Mouse (Mus musculus) neural tube, embryonic 10.5 days (tissue): ENCODE data around the gene Gm9048.
A peak's percentile ranks its signal among the peaks of the same experiment; 100 is the strongest.
"Not testable (repeated sequence)": the region's sequence is repeated elsewhere in the genome, so short reads cannot be mapped to it uniquely, and the experiment has no call there.

Experiments
- DNase-seq: peaks from one replicate; pipeline ENCODE4 v3.0.0-alpha.2; 2017; ENCODE audit warnings: low spot score; ENCODE audit errors: extremely low spot score

Gene Gm9048

DNA sequence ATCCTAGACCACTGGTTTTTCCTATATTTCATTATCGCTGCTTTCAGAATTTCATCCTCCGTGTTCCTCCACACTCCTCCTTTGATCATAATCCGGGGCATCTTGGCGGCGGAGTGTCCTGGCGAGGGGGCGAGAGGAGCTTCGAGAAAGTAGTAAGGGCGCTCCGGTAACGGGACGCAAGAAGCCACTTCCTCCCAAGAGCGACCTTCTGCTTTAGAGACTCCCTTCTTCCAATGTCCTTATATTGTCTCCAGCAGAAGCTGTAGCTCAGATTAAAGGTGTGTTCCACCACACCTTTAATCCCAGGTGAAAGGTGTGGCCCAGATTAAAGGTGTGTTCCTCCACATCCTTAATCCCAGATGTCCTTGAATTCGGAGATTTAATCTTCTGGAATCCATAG, at the start of gene Gm9048:
TSS of gene Gm9048 (minus strand) at position 101 of the 400 bp plus-strand sequence.
- DNase-seq: not testable (repeated sequence)

DNA sequence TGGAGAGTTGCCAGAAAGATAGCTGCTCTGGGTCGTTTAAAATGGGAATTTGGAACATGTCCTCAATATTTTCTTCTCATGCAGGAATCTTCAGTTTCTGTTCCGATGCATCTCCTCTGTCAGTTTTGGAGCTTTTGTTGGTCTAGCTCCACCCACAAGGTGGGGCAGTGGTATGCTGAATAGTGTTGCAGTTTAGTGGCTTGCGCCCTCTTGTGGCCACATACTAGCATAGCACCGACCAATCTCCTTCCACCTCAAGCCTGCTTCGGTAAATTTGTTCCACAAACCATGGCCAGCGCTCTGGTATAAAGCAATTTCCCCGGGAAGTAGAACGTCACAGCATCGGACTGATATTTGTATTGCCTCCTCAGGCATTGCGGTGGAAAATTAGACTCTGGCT, 22.0 kb upstream of the Gm9048 start:
- DNase-seq: peak; percentile 84

DNA sequence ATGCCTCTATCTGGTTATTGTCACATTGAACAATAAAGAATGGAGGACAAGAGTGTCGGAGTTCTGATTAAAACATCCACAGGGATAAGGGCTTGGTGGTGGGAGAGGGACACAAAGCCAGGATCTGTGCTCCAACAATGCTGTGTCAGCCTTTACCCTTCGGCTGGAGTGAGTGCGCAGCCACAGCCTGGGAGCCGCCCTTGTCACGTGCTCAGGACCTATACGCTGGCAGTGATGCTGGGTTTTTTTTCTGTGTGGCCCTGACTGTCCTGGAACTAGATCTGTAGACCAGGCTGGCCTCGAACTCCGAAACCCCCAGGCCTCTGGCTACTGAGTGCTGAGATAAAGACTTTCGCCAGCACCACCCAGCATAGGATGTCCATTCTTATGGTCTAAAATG, 21.0 kb upstream of the Gm9048 start:
- DNase-seq: no peak

DNA sequence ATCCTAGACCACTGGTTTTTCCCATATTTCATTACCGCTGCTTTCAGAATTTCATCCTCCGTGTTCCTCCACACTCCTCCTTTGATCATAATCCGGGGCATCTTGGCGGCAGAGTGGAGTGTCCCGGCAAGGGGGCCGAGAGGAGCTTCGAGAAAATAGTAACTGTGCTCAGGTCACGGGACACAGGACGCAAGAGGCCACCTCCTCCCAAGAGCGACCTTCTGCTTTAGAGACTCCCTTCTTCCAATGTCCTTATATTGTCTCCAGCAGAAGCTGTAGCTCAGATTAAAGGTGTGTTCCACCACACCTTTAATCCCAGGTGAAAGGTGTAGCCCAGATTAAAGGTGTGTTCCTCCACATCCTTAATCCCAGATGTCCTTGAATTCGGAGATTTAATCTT, 5.5 kb upstream of the Gm9048 start, which contains the start of gene Gm9049:
TSS of gene Gm9049 (minus strand) at position 101 of the 400 bp plus-strand sequence.
- not testable (repeated sequence) for DNase-seq

DNA sequence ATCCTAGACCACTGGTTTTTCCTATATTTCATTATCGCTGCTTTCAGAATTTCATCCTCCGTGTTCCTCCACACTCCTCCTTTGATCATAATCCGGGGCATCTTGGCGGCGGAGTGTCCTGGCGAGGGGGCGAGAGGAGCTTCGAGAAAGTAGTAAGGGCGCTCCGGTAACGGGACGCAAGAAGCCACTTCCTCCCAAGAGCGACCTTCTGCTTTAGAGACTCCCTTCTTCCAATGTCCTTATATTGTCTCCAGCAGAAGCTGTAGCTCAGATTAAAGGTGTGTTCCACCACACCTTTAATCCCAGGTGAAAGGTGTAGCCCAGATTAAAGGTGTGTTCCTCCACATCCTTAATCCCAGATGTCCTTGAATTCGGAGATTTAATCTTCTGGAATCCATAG, 5.3 kb downstream of the Gm9048 start, which contains the start of gene Gm9046:
TSS of gene Gm9046 (minus strand) at position 101 of the 400 bp plus-strand sequence.
- DNase-seq: not testable (repeated sequence)

DNA sequence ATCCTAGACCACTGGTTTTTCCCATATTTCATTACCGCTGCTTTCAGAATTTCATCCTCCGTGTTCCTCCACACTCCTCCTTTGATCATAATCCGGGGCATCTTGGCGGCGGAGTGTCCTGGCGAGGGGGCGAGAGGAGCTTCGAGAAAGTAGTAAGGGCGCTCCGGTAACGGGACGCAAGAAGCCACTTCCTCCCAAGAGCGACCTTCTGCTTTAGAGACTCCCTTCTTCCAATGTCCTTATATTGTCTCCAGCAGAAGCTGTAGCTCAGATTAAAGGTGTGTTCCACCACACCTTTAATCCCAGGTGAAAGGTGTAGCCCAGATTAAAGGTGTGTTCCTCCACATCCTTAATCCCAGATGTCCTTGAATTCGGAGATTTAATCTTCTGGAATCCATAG, 10.7 kb downstream of the Gm9048 start, which contains the start of gene Gm9045:
TSS of gene Gm9045 (minus strand) at position 101 of the 400 bp plus-strand sequence.
- not testable (repeated sequence) for DNase-seq

DNA sequence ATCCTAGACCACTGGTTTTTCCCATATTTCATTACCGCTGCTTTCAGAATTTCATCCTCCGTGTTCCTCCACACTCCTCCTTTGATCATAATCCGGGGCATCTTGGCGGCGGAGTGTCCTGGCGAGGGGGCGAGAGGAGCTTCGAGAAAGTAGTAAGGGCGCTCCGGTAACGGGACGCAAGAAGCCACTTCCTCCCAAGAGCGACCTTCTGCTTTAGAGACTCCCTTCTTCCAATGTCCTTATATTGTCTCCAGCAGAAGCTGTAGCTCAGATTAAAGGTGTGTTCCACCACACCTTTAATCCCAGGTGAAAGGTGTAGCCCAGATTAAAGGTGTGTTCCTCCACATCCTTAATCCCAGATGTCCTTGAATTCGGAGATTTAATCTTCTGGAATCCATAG, 16.2 kb downstream of the Gm9048 start, which contains the start of gene Gm9044:
TSS of gene Gm9044 (minus strand) at position 101 of the 400 bp plus-strand sequence.
- DNase-seq: not testable (repeated sequence)

DNA sequence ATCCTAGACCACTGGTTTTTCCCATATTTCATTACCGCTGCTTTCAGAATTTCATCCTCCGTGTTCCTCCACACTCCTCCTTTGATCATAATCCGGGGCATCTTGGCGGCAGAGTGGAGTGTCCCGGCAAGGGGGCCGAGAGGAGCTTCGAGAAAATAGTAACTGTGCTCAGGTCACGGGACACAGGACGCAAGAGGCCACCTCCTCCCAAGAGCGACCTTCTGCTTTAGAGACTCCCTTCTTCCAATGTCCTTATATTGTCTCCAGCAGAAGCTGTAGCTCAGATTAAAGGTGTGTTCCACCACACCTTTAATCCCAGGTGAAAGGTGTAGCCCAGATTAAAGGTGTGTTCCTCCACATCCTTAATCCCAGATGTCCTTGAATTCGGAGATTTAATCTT, 21.6 kb downstream of the Gm9048 start, which contains the start of gene Gm9040:
TSS of gene Gm9040 (minus strand) at position 101 of the 400 bp plus-strand sequence.
- not testable (repeated sequence) for DNase-seq

DNA sequence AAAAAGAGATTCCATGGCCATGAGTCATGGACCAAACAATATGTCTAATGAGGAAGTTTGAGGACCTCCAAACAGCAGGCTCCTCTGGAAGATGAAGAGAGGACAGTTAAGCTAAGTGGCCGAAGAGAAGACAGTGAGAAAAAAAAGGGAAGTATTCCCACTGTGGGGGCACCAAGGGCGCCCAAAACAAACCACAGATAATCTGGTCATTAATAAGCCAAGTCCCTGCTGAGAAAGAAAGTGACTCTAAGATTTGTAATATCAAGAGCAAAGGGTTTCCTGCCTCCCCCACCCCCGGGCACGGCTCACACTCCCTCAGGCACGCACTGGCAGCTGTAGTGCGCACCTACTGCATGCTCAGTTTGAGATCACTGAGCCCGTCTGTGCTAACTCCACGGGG, 29.5 kb downstream of the Gm9048 start:
- DNase-seq: no peak

DNA sequence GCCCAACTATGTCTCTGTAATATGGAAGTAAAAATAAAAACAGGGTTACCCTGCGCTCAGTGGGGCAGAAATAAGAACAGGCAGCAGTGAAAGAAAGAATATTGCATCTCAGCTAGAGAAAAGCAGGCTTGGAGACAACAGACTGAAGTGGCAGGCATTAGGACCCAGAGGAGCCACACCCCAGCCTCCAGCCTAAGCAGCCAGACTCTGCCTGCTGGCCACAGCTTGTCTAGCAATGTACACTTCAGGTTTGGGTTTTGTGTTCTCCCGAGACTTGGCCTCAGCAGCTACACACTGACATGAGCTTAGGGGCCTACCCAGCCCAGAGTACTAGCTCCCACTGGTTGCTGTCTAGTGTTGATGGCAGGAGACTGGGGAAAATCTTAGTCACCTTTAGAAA, 46.3 kb downstream of the Gm9048 start:
- DNase-seq: not testable (repeated sequence)
